Mouse (Mus musculus) stomach, postnatal 0 days (tissue): ENCODE data around the gene Srbd1.

Experiments used
- CTCF ChIP-seq: IDR thresholded peaks from 2 replicates; pipeline ENCODE4 v1.5.1; 2016; ENCODE audit warnings: antibody characterized with exemption, low read depth, mild to moderate bottlenecking, moderate library complexity
- EP300 ChIP-seq: optimal IDR thresholded peaks from 2 replicates; pipeline ENCODE3; 2016; ENCODE audit warnings: antibody characterized with exemption

DNA sequence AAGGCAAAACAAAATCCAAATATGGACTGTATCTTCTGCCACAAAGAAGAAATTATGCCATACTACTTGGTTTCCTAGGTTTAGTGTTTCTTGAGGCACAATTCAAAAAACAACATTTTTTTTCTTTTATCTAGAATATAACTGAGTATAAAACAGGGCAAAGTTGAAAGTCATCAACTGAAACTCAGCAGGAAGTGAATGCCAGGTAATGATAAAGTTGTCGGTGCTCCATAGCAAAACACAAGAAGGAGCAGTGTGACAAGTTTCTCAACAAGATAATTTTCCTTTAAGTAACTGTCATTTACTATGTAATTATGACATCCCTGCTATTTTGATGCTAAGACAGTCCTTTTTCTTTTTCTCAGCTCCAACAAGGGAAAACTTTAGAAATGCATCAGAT, 123.2 kb downstream of the Srbd1 start:
- no peak for TF ChIP-seq CTCF
- TF ChIP-seq EP300: no peak
